Mouse (Mus musculus) heart, adult 2 months (tissue): ENCODE data around the gene Nucb2.

Experiments used
- CTCF ChIP-seq: fragments of 200-600 bp; IDR thresholded peaks from 2 replicates; pipeline ENCODE4 v1.8.1; 2022; ENCODE audit warnings: antibody characterized with exemption, mild to moderate bottlenecking, moderate library complexity
- EP300 ChIP-seq: fragments of 200-500 bp; IDR thresholded peaks from 2 replicates; pipeline ENCODE4 v1.6.1; 2011; ENCODE audit warnings: low read depth, low read length, control low read depth; ENCODE audit not compliant: insufficient read depth
- POLR2A ChIP-seq: fragments of 200-500 bp; IDR thresholded peaks from 2 replicates; pipeline ENCODE4 v1.6.1; 2011; ENCODE audit warnings: mild to moderate bottlenecking, low read depth, low read length, control low read depth; ENCODE audit not compliant: insufficient read depth

DNA sequence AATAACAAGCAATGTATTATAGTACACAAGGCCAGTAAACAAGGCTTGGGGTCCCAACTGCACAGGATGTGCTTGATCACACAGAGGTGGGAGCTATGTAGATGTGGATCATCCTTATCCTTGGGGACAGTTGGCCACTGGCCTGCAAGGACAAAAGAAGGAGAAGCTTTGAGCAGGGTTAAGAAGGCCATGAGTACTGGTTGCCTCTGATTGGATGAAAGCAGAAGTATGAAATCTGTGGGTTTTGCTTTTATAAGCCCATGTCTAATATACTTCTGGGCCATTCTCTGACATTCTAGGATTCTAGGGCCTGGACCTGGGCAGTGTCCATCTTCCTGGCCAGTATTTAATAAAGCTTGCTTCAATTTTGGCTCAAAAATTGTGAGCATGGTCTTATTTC is 28.3 kb upstream of the Nucb2 start:
- no peak for TF ChIP-seq CTCF
- TF ChIP-seq POLR2A, result no peak
- TF ChIP-seq EP300, result no peak
